Comparison of ENCODE assay signal across 8 mouse cellular contexts in genomic region chr7:38227900-38228298, GRCm38 (mm10). TPM values are rescaled to one million over a fixed set of nuclear protein-coding genes. Genes with fewer than 3 reads are reported as not detected.
DNase-seq lines count a peak whose midpoint lies in the region; ATAC-seq lines count a peak whose summit lies in the region.

TSS of gene Plekhf1 (minus strand) at chr7:38228016.

- under 1% methylated on average over 35 of the region's 36 CpGs for WGBS in intestine, embryonic 14.5 days

- ATAC-seq in intestine, embryonic 14.5 days (replicated peaks; ENCODE audit: low FRiP score, low TSS enrichment, low read depth), result peak; percentile 96
- ATAC-seq in megakaryocyte progenitor cell, adult 5-6 weeks (replicated peaks; ENCODE audit: poor library complexity), result peak; percentile 96

- peak; percentile 96 for DNase-seq in adrenal gland, adult 2 months
- peak; percentile 97 for DNase-seq in embryo, embryonic 11 days
- DNase-seq in gastrocnemius, postnatal 25 days, result peak; percentile 95
- DNase-seq in intestine, embryonic 14.5 days (ENCODE audit: low spot score), result peak; percentile 89
- DNase-seq in left cerebral cortex, postnatal 10 days (ENCODE audit: extremely low spot score in 1 of 2, low spot score in 2 of 2), result peak; percentile 69 to 95
- peak; percentile 87 to 88 for DNase-seq in right cerebral cortex, postnatal 10 days (ENCODE audit: low spot score in 2 of 2)
- DNase-seq in urinary bladder, postnatal 14 days (ENCODE audit: low spot score), result peak; percentile 97

- peaks cover 13% of the 10 kb centered on the region for H3K27me3 ChIP-seq in intestine, embryonic 14.5 days (replicated peaks; ENCODE audit: control insufficient read depth, insufficient read depth, low read length)

- peak within 1 kb of the TSS; percentile 60 for H3K4me3 ChIP-seq in intestine, embryonic 14.5 days (ENCODE audit: low read depth, low read length)

- H3K27ac ChIP-seq in intestine, embryonic 14.5 days (ENCODE audit: low read depth), result peak within 1 kb of the TSS; percentile 70; the same call in 1 of the 2 replicates

- intact Hi-C loops in left cerebral cortex, postnatal 10 days (cut with DNase I), result no loop called here

- peak within 1 kb of the TSS; percentile 56 for H3K9ac ChIP-seq in intestine, embryonic 14.5 days (ENCODE audit: low read length)

- no peaks in the 10 kb centered on the region; the same call in 1 of the 2 replicates for H3K4me1 ChIP-seq in intestine, embryonic 14.5 days (replicated peaks; ENCODE audit: control insufficient read depth, insufficient read depth, low read length)

- H3K4me2 ChIP-seq in intestine, embryonic 14.5 days (ENCODE audit: low read length), result peak within 1 kb of the TSS; percentile 85

- no peaks in the 10 kb centered on the region for H3K9me3 ChIP-seq in intestine, embryonic 14.5 days (ENCODE audit: control insufficient read depth, low read length)

- H3K36me3 ChIP-seq in intestine, embryonic 14.5 days (ENCODE audit: control insufficient read depth, insufficient read depth, low read length), result no peaks in the 10 kb centered on the region

RNA-seq across cellular contexts. Expression of gene Plekhf1, which starts in this region (rescaled TPM):
- 1 to 10 TPM; 2.7 to 3.7 TPM for total RNA-seq in adrenal gland, adult 2 months (2021)
- polyA plus RNA-seq in adrenal gland, adult 2 months (2012; rRNA removed), result 2.3 and 2.5 TPM in 2 replicates
- 1 to 10 TPM; 5.0 to 7.5 TPM for total RNA-seq in gastrocnemius, postnatal 25 days (2021)
- polyA plus RNA-seq in intestine, embryonic 14.5 days (2014; fragmentation: Nextera tagmentation; extraction: Ambion mirVana), result 2.2 and 2.5 TPM in 2 replicates
- under 1 TPM; 0.55 to 0.92 TPM for total RNA-seq in left cerebral cortex, postnatal 10 days (2021)
- 0.56 and 0.94 TPM in 2 replicates for total RNA-seq in megakaryocyte progenitor cell, adult 5-6 weeks (2015)
- total RNA-seq in megakaryocyte progenitor cell, adult 5-6 weeks (2017), result 0.46 and 1.1 TPM in 2 replicates

Comparison
In these comparisons a context has a peak if more than half of its experiments do, and no peak if none do; other contexts are left out.
1. Peak in every context shown above with its lines: DNase-seq, ATAC-seq, H3K4me3 ChIP-seq and H3K27ac ChIP-seq.
2. Peak in DNase-seq in left cerebral cortex, postnatal 10 days; RNA of the gene not detected or under 1 TPM.